Mouse (Mus musculus) cerebellum, adult 2 months (tissue): ENCODE measurements around the gene Lpar6. TPM values are rescaled to one million over a fixed set of nuclear protein-coding genes. Genes with fewer than 3 reads are reported as not detected.

Experiments
- DNase-seq, 2 experiments: peaks; one replicate each; pipeline ENCODE4 v3.0.0; 2021
- H3K27ac ChIP-seq: fragments of 200-500 bp; 2 replicates; pipeline ENCODE4 v1.5.1; 2012; ENCODE audit warnings: low read length, control low read depth, inconsistent platforms; ENCODE audit not compliant: insufficient read depth
- H3K27me3 ChIP-seq: fragments of 200-500 bp; 2 replicates; pipeline ENCODE4 v1.6.1; 2012; ENCODE audit warnings: inconsistent platforms, mild to moderate bottlenecking, low read length, moderate library complexity; ENCODE audit not compliant: control insufficient read depth, insufficient read depth
- H3K4me1 ChIP-seq: fragments of 200-500 bp; 2 replicates; pipeline ENCODE4 v1.6.1; 2011; ENCODE audit warnings: low read length; ENCODE audit not compliant: control insufficient read depth, insufficient read depth
- H3K4me3 ChIP-seq: fragments of 200-500 bp; replicated peaks from 2 replicates; pipeline ENCODE3; 2011; ENCODE audit warnings: mild to moderate bottlenecking, low read depth, low read length, control low read depth; ENCODE audit not compliant: insufficient read depth
- CTCF ChIP-seq: fragments of 200-500 bp; IDR thresholded peaks from 2 replicates; pipeline ENCODE4 v1.5.1; 2011; ENCODE audit warnings: low read depth, mild to moderate bottlenecking, control low read depth, low read length, moderate library complexity, borderline replicate concordance; ENCODE audit not compliant: insufficient read depth
- POLR2A ChIP-seq: fragments of 200-500 bp; IDR thresholded peaks from 2 replicates; pipeline ENCODE4 v1.6.1; 2011; ENCODE audit warnings: low read length, control low read depth, borderline replicate concordance; ENCODE audit not compliant: insufficient read depth
- WGBS: fragments of 180-500 bp; shearing (Covaris S2); methylation state at CpG from one replicate; pipeline ENCODE4 v1.1.7; 2018; 5-methylcytosine and 5-hydroxymethylcytosine counted together
- polyA plus RNA-seq: library from polyadenylated mRNA; depleted of rRNA; stranded (reverse); fragments of >200 nt; gene quantifications from 2 replicates; pipeline ENCODE4 v1.2.3, GENCODE M21; 2012

The Lpar6 gene
- polyA plus RNA-seq, 1 experiment: 2.7 TPM

DNA sequence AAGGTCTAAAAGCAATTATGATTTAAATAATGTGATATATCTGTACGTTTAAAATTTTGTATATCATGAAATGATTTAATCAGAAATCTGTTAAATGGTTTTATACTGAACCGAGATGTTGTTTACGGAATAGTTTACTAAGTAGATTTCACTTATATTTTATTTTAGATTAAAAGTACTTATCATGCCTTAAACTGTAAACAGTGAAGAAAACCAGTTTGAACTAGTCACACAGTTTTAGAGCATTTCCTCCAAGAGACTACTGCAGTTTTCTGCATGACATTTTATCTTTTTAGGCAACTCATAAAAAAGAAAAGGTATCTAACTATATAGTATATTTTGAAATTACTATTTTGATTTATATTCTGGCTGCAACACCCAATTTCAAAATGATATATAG lies 2.2 kb downstream of the Lpar6 start:
- Histone ChIP-seq H3K4me3 (no peak overlapping the region), H3K27me3 (no peaks in the 10 kb centered on the region), H3K27ac (no peak overlapping the region), H3K4me1 (no peaks in the 10 kb centered on the region)
- 65% methylated on average over 3 of the region's 3 CpGs for WGBS
- no peak for DNase-seq
- TF ChIP-seq CTCF: no peak
- TF ChIP-seq POLR2A: no peak

DNA sequence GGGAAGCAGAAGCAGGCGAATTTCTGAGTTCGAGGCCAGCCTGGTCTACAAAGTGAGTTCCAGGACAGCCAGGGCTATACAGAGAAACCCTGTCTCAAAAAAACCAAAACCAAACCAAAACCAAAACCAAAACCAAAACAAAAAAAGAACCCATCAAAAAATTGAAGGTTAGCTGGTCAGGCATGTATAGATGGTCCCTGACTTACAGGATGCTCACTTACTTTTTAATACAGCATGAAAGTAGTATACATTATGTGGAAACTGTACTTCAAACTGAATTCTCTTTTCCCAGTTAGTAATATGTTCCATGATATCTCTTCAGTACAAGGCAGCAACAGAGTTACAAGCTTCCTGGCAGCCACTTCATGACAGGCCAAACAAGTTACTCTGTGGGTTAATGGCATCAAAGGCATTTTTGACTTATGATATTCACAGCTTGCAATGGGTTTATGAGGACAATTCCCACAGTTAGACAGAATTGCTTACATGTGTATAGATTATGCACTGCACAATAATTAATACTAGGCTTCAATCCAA lies 6.4 kb downstream of the Lpar6 start:
- WGBS: 99% methylated on average over 2 of the region's 2 CpGs
- H3K4me1 ChIP-seq: no peaks in the 10 kb centered on the region
- H3K27me3 ChIP-seq: no peaks in the 10 kb centered on the region
- H3K4me3 ChIP-seq: no peak overlapping the region
- no peak overlapping the region for H3K27ac ChIP-seq
- TF ChIP-seq POLR2A (no peak), CTCF (no peak)
- DNase-seq: no peak

DNA sequence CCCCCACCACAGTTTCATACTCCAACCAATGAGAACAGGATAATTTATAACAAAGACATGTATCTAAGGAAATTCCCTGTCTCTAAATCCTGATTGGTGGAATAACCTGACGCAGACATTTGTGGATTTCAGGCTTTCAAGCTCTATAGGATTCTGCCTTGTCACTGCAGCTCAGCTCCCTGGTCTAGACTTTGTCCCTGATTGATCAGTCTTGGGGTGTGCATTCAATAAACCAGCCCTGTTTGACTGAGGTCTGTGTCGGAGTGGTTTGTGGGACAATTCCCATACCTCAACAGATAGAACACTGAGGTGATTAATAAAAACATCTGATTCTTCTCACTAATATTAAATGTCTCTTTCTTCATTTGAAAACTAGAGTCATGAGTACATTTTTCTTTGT lies 12.4 kb downstream of the Lpar6 start:
- TF ChIP-seq POLR2A: no peak
- TF ChIP-seq CTCF: no peak
- Histone ChIP-seq H3K27ac (no peak overlapping the region), H3K4me1 (no peaks in the 10 kb centered on the region), H3K27me3 (no peaks in the 10 kb centered on the region), H3K4me3 (no peak overlapping the region)
- 99% methylated on average over 2 of the region's 2 CpGs for WGBS
- DNase-seq: no peak

DNA sequence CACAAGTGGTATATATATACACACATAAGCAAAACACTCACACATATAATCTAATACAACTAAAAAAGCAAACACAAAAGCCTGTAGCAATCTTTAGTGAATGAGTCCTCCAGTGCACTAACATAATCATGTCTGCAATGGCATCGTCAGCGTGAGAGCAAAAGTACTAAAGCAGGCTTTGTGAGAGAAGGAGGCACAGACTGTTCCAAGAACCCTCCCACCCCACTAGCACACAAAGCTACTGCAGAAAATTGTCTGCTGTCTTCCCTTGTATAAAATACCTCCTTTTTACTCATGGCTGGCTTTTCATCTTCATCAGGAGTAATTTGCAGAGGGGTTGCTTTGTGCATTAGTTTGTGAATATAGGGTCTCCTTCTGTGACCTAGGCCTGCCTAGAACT lies 14.6 kb downstream of the Lpar6 start:
- DNase-seq: no peak
- WGBS: 77% methylated on average over 2 of the region's 2 CpGs
- TF ChIP-seq POLR2A (no peak), CTCF (no peak)
- Histone ChIP-seq H3K4me3 (no peak overlapping the region), H3K4me1 (no peaks in the 10 kb centered on the region), H3K27me3 (no peaks in the 10 kb centered on the region), H3K27ac (no peak overlapping the region)

DNA sequence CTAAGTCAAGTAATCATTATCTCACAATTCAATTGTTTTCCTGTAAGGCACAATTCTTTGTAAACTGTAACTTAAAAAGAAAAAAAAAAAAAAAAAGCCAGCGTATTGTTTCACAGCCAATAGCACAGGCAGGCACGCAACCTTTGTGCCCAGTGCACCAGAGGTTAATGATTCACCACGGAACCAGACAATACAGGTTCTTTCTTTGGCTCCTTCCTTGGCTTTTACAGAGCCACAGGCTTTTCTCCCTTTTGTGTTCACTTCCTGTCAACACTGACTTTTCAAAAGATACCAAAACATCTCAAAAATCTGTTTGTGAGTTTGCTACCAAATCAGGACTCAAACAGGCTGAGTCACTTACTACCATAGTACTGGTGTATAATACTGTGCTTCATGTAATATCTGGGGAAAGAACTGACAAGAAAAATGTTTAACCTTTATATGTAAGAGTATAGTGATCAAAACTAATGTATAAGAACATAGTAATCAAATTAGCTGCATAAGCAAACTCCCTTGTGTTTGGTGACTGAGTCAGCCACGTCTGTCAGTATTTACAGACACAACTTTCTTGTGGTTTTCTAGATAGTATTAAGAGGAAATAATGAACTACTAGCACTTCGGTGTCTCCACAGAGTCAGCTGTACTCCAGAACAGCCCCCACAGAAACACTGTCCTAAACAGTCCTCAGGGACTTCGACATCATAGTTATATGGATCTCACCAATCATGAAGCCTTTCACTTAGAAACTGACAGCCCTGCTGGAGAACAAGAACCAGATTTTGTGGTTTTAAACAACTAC lies 16.0 kb downstream of the Lpar6 start:
- Histone ChIP-seq H3K27me3 (no peaks in the 10 kb centered on the region), H3K4me1 (no peaks in the 10 kb centered on the region), H3K27ac (no peak overlapping the region), H3K4me3 (no peak overlapping the region)
- DNase-seq: no peak
- 74% methylated on average over 6 of the region's 6 CpGs for WGBS
- TF ChIP-seq POLR2A (no peak), CTCF (no peak)

DNA sequence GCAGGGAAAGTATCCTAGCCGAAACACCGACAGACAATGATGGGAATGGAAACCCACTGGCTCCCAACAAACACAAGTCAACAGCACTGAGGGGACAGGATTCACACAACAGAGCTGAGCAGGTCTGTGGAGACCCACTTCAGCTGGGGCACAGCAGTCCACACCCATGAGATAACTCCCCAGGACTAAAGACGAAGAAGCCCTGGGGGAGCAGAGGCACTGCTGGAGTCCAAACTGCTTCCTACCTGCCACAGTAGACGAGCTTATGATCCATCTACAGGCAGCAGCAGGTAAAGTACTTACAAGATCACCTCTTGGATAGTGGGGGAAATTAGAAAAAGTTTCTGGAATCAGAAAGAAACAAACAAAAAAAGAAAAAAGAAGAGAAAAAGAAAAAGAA lies 16.7 kb downstream of the Lpar6 start:
- no peak for TF ChIP-seq POLR2A
- WGBS: 68% methylated on average over 4 of the region's 4 CpGs
- Histone ChIP-seq H3K4me1 (no peaks in the 10 kb centered on the region), H3K4me3 (no peak overlapping the region), H3K27me3 (no peaks in the 10 kb centered on the region), H3K27ac (no peak overlapping the region)
- no peak for DNase-seq

DNA sequence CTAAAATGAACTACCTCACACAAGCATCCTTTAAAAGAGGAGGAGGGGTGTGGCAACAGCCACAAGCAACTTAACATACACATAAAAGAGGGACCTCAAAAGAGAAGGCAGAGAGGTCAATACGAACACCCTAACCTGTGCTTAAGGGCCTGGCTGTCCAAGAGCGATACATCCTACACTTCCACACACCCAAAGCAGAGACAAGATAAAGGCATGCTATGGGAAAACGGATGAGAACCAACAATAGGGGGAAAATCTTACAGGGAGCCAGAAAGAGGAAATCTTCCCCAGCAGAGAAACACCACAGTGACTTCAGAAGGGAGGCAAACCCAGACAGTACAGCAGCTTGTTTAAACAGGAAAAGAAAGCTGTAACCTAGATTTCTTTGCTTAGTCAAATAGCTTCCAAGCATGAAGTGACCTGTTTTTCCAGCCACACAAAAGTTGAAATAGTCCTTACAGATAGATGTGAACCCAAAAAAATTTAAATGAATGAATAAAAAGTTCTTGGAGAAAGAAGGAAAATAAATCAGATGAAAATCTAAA lies 17.8 kb downstream of the Lpar6 start:
- Histone ChIP-seq H3K27ac (no peak overlapping the region), H3K27me3 (no peaks in the 10 kb centered on the region), H3K4me3 (no peak overlapping the region), H3K4me1 (no peaks in the 10 kb centered on the region)
- TF ChIP-seq POLR2A: no peak
- no peak for TF ChIP-seq CTCF
- DNase-seq: no peak
- WGBS: 72% methylated on average over 3 of the region's 3 CpGs

DNA sequence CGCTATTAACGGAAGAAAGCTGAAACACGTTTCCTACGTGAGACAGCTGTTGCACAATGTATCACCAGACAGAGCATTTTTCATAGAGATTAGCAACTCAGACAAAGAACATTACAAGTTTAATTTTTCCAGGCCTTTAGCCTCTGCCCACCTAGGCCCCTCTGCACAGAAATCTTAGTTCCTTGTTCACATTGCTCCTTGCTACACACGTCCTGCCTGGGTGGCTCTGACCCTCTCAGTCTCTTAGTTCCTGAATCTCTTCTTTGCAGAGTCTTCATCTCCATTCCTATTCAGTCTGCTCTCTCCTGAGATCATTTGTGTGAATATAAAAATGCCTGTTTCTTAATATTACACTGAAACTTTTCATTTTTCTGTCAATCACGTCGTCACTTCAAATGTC lies 19.7 kb downstream of the Lpar6 start:
- H3K27me3 ChIP-seq: no peaks in the 10 kb centered on the region
- DNase-seq: no peak
- no peak overlapping the region for H3K4me3 ChIP-seq
- no peak for TF ChIP-seq POLR2A
- TF ChIP-seq CTCF: no peak
- 85% methylated on average over 7 of the region's 7 CpGs for WGBS
- H3K27ac ChIP-seq: no peak overlapping the region
- H3K4me1 ChIP-seq: no peaks in the 10 kb centered on the region
